Mouse (Mus musculus) embryo, embryonic 11 days (tissue): Measurements from ENCODE around the gene Gdi2.
"Not testable (repeated sequence)": the region's sequence is repeated elsewhere in the genome, so short reads cannot be mapped to it uniquely, and the experiment has no call there.

Experiments used
- DNase-seq: peaks from one replicate; pipeline ENCODE4 v3.0.0-alpha.2; 2015

The Gdi2 gene

GRCm38 (mm10) chr13:3537594-3538222, at the start of gene Gdi2:
Gdi2 (plus strand) TSS chr13:3538063.
- peak; percentile 97 for DNase-seq

- no peak for DNase-seq
These were observed 42.3 kb upstream of the Gdi2 start for GRCm38 (mm10) chr13:3495526-3495925.

GRCm38 (mm10) chr13:3501014-3501413, 36.8 kb upstream of the Gdi2 start:
- not testable (repeated sequence) for DNase-seq

GRCm38 (mm10) chr13:3515351-3515750, 22.5 kb upstream of the Gdi2 start:
- DNase-seq: not testable (repeated sequence)

GRCm38 (mm10) chr13:3519357-3519756, 18.5 kb upstream of the Gdi2 start:
- DNase-seq: not testable (repeated sequence)

- not testable (repeated sequence) for DNase-seq
These were observed 17.9 kb upstream of the Gdi2 start for GRCm38 (mm10) chr13:3519994-3520393.

GRCm38 (mm10) chr13:3523459-3523858, 14.4 kb upstream of the Gdi2 start:
- DNase-seq: no peak

GRCm38 (mm10) chr13:3523946-3524345, 13.9 kb upstream of the Gdi2 start:
- DNase-seq: no peak

- no peak for DNase-seq
These were observed 12.2 kb upstream of the Gdi2 start for GRCm38 (mm10) chr13:3525611-3526051.

GRCm38 (mm10) chr13:3526328-3526727, 11.5 kb upstream of the Gdi2 start:
- DNase-seq: no peak

GRCm38 (mm10) chr13:3530451-3530850, 7.4 kb upstream of the Gdi2 start:
- DNase-seq: no peak

GRCm38 (mm10) chr13:3531176-3531575, 6.7 kb upstream of the Gdi2 start:
- not testable (repeated sequence) for DNase-seq

- DNase-seq: no peak
These were observed 6.1 kb upstream of the Gdi2 start for GRCm38 (mm10) chr13:3531692-3532320.

- DNase-seq: no peak
These were observed 5.4 kb upstream of the Gdi2 start for GRCm38 (mm10) chr13:3532451-3532850.

GRCm38 (mm10) chr13:3534146-3534545, 3.7 kb upstream of the Gdi2 start:
- DNase-seq: no peak

- peak; percentile 79 for DNase-seq
These were observed 533 bp downstream of the Gdi2 start for GRCm38 (mm10) chr13:3538223-3538968.

- peak; percentile 28 for DNase-seq
These were observed 1.2 kb downstream of the Gdi2 start for GRCm38 (mm10) chr13:3538969-3539562.

- no peak for DNase-seq
These were observed 2.3 kb downstream of the Gdi2 start for GRCm38 (mm10) chr13:3540166-3540565.

- DNase-seq: peak; percentile 7
These were observed 3.4 kb downstream of the Gdi2 start for GRCm38 (mm10) chr13:3541159-3541782.

- DNase-seq: no peak
These were observed 6.4 kb downstream of the Gdi2 start for GRCm38 (mm10) chr13:3544077-3544874.

- no peak for DNase-seq
These were observed 7.1 kb downstream of the Gdi2 start for GRCm38 (mm10) chr13:3544925-3545324.

GRCm38 (mm10) chr13:3547410-3547809, 9.5 kb downstream of the Gdi2 start:
- no peak for DNase-seq
